In genomic region chr5:115979134-115979696, GRCm38 (mm10) we compare ENCODE assay signal across 10 mouse cellular contexts. TPM values are rescaled to one million over a fixed set of nuclear protein-coding genes. Genes with fewer than 3 reads are reported as not detected.
DNase-seq lines count a peak whose midpoint lies in the region; ATAC-seq and TF ChIP-seq lines count a peak whose summit lies in the region.
"Had no signal": no experiment of that assay in that cellular context is flagged by ENCODE, and none has a peak within 500 bp of the region (broad histone marks: within the 10 kb centered on the region; RNA-seq: fewer than 3 reads in every experiment).

No protein-coding gene starts in this region.

- H3K27me3 ChIP-seq in heart, postnatal 0 days (ENCODE audit: control insufficient read depth, insufficient read depth, low read length) = no peaks in the 10 kb centered on the region
- H3K27me3 ChIP-seq: embryonic facial prominence, embryonic 15.5 days had no signal

- 69% methylated on average over 16 of the region's 16 CpGs for WGBS in heart, postnatal 0 days
- WGBS in olfactory bulb, adult 2 months = 66% methylated on average over 16 of the region's 16 CpGs

- ATAC-seq in heart, postnatal 0 days (ENCODE audit: insufficient read depth, low read depth) = no peak
- no peak for ATAC-seq in monocyte, adult 5-6 weeks (replicated peaks; ENCODE audit: insufficient number of reproducible peaks, low FRiP score, low TSS enrichment, poor library complexity, severe bottlenecking)

- no peaks in the 10 kb centered on the region for H3K9me3 ChIP-seq in heart, postnatal 0 days (replicated peaks; ENCODE audit: control insufficient read depth, low read length)
- H3K9me3 ChIP-seq: embryonic facial prominence, embryonic 15.5 days had no signal

- peaks cover 26% of the 10 kb centered on the region; the same call in 1 of the 2 replicates for H3K36me3 ChIP-seq in heart, postnatal 0 days (replicated peaks; ENCODE audit: control insufficient read depth, insufficient read depth, low read length)

- TF ChIP-seq POLR2A in olfactory bulb, adult 2 months (IDR thresholded peaks at IDR 0.05; ENCODE audit: insufficient read depth, low read depth, low read length) = no peak

- H3K27ac ChIP-seq in heart, postnatal 0 days (ENCODE audit: low read depth) = 0 out of 2 replicates have a peak overlapping the region, but pooled peaks have one; percentile 69
- no peak overlapping the region for H3K27ac ChIP-seq in olfactory bulb, adult 2 months (ENCODE audit: insufficient read depth, low read depth, low read length)
- H3K27ac ChIP-seq: embryonic facial prominence, embryonic 15.5 days; macrophage had no signal

- no peak overlapping the region for H3K9ac ChIP-seq in heart, postnatal 0 days (replicated peaks; ENCODE audit: low read depth, low read length)
- H3K9ac ChIP-seq: embryonic facial prominence, embryonic 15.5 days had no signal

- no peak for TF ChIP-seq EP300 in heart, postnatal 0 days (IDR thresholded peaks at IDR 0.05; ENCODE audit: low read depth)

- no peaks in the 10 kb centered on the region for H3K4me1 ChIP-seq in heart, postnatal 0 days (ENCODE audit: control insufficient read depth, insufficient read depth)
- peaks cover 26% of the 10 kb centered on the region for H3K4me1 ChIP-seq in olfactory bulb, adult 2 months (ENCODE audit: control insufficient read depth, insufficient read depth, low read length)
- H3K4me1 ChIP-seq: embryonic facial prominence, embryonic 15.5 days had no signal

- peak; percentile 34 for TF ChIP-seq CTCF in heart, postnatal 0 days (IDR thresholded peaks at IDR 0.05; ENCODE audit: low read depth)
- peak; percentile 50; the same call in 1 of the 2 replicates for TF ChIP-seq CTCF in olfactory bulb, adult 2 months (IDR thresholded peaks at IDR 0.05; ENCODE audit: insufficient read depth, low read depth, low read length)

- H3K4me2 ChIP-seq in heart, postnatal 0 days (ENCODE audit: low read depth, low read length) = no peak overlapping the region
- H3K4me2 ChIP-seq: embryonic facial prominence, embryonic 15.5 days had no signal

- no peak for DNase-seq in heart, postnatal 0 days (ENCODE audit: low spot score)
- DNase-seq in heart, adult 9 months (ENCODE audit: low spot score in 2 of 2) = no peak
- DNase-seq in ES-CJ7 (ENCODE audit: low read depth, low spot score) = peak; percentile 80
- peak; percentile 42 for DNase-seq in cerebellum, adult 11-12 months
- DNase-seq in kidney, postnatal 36 days = peak; percentile 36 to 70
- DNase-seq in right cerebral cortex, adult 2 months (ENCODE audit: low spot score in 2 of 2) = no peak

- H3K4me3 ChIP-seq in heart, postnatal 0 days (ENCODE audit: low read depth, low read length) = no peak overlapping the region
- H3K4me3 ChIP-seq in olfactory bulb, adult 2 months (ENCODE audit: insufficient read depth, low read depth, low read length) = no peak overlapping the region
- H3K4me3 ChIP-seq: embryonic facial prominence, embryonic 15.5 days had no signal

RNA-seq across cellular contexts. Expression of gene Prkab1, which starts 45.1 kb away (rescaled TPM):
- 39.6 and 64.2 TPM in 2 replicates for total RNA-seq in heart, postnatal 0 days (2014; rRNA removed; ENCODE audit: low replicate concordance)
- 35.4 and 38.6 TPM in 2 replicates for polyA plus RNA-seq in heart, postnatal 0 days (2015; fragmentation: Nextera tagmentation; extraction: Ambion mirVana)
- polyA plus RNA-seq in olfactory bulb, adult 2 months (2012; ENCODE audit: insufficient read depth, insufficient read length, low replicate concordance, missing spikeins) = not detected in 2 replicates
- 22.0 to 41.6 TPM (median 35.4 TPM) in 3 replicates for total RNA-seq in monocyte, adult 5-6 weeks (2017)

Comparison
In these comparisons a context has a peak if more than half of its experiments do, and no peak if none do; other contexts are left out.
1. DNase-seq: peak in ES-CJ7 (single experiment), cerebellum, adult 11-12 months (single experiment) and kidney, postnatal 36 days (2 of 2); none in heart, postnatal 0 days (single experiment), heart, adult 9 months (0 of 2) and right cerebral cortex, adult 2 months (0 of 2).